Mouse (Mus musculus): Measurements from ENCODE around the gene Kcnc3. TPM values are rescaled to one million over a fixed set of nuclear protein-coding genes. Genes with fewer than 3 reads are reported as not detected.
A peak's percentile ranks its signal among the peaks of the same experiment; 100 is the strongest.

The Kcnc3 gene
- polyA plus RNA-seq, 1 experiment from 2014 or later = 1.5 TPM

DNA sequence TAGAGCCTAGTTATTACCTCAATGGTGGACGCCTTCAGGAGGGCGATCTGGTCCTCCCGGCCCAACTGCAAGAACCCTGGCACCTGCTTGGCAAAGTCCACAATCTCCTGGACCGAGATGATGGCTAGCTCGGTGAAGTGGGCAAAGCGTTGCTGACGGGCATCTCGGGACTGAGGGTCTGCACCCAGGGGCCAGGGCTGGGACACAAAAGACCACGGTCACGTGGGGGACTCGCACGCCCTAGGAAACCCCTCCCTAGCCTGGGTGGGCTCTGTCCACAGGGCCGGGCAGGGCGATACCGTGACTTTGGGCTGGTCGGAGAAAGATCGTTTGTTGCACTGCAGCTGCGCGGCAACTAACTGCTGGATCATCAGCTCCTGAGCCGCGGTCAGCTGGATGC, 39.2 kb upstream of the Kcnc3 start:
- Histone ChIP-seq H3K9ac (ENCODE audit: low read length) (no peak overlapping the region), H3K36me3 (ENCODE audit: control insufficient read depth, insufficient read depth, low read length) (peaks cover 28% of the 10 kb centered on the region), H3K4me1 (replicated peaks; ENCODE audit: control insufficient read depth, insufficient read depth, low read length) (peaks cover 21% of the 10 kb centered on the region), H3K27me3 (ENCODE audit: control insufficient read depth, insufficient read depth, low read depth, low read length) (no peaks in the 10 kb centered on the region), H3K27ac (ENCODE audit: low read length) (no peak overlapping the region), H3K4me3 (ENCODE audit: low read length) (no peak overlapping the region), H3K4me2 (ENCODE audit: low read depth, low read length) (no peak overlapping the region), H3K9me3 (ENCODE audit: control insufficient read depth, low read length) (no peaks in the 10 kb centered on the region)
- 95% methylated on average over 21 of the region's 21 CpGs for WGBS
- no peak for ATAC-seq (ENCODE audit: low read depth)

DNA sequence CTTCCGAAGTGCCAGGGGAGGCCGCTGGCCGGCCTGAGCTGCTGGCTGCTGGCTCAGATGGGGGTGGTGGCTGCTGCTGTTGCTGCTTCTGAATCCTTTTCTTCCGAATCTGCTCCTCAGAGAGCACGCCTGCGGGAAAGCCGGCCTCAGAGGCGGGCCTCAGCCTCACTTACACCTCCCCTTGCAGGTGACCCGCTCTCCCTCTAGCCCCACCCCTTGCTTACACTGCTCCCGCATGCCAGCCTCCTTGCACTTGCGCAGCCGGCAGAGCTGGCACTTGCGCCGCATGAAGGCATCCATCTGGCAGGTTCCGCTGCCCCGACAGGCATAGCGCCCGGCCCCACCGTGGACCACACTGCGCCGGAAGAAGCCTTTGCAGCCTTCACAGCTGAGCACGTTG, 38.7 kb upstream of the Kcnc3 start:
- no peak overlapping the region for H3K27ac ChIP-seq (ENCODE audit: low read length)
- WGBS = 79% methylated on average over 22 of the region's 22 CpGs
- no peak for ATAC-seq (ENCODE audit: low read depth)

DNA sequence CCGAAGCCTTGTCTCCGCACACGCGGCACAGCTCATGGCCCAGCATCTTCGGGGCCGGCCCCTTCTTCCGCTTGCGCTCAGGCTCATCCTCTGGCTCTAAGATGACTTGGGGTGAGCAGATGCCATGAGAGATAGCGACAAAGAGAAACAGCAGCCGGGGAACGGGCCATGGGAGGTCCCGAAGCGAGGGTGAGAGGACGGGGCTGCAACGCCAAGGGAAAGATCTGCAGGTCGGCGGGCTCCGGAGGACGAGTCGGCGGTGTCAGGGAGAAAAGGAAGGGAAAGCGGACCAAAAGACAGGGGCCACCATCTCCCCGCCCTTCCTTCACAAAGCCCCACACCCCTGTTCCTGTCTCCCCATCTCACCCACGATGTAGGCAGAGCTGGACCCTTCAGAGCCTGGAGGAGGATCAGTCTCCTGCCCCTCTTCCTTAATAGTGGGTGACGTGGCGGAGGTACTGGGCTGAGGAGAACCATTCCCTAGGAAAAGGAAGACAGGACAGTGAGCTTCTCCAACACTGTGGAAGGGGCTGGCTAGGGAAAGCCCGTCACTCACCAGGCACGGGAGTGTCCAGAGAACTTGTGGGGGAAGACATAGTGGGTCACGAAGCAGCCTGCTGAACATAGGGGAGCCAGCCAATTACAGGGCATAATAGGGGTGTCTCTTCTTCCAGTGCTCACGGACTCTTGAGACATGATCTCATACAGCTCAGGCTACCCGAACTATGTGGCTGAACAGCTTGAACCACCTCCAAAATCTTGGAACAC, 38.1 kb upstream of the Kcnc3 start:
- no peaks in the 10 kb centered on the region for H3K9me3 ChIP-seq (ENCODE audit: control insufficient read depth, low read length)
- H3K27ac ChIP-seq (ENCODE audit: low read length) = no peak overlapping the region
- 86% methylated on average over 31 of the region's 31 CpGs for WGBS
- peak overlapping the region; percentile 67 for H3K4me2 ChIP-seq (ENCODE audit: low read depth, low read length)
- peaks cover 28% of the 10 kb centered on the region for H3K36me3 ChIP-seq (ENCODE audit: control insufficient read depth, insufficient read depth, low read length)
- H3K27me3 ChIP-seq (ENCODE audit: control insufficient read depth, insufficient read depth, low read depth, low read length) = no peaks in the 10 kb centered on the region
- peak overlapping the region; percentile 85 for H3K4me3 ChIP-seq (ENCODE audit: low read length)
- H3K4me1 ChIP-seq (replicated peaks; ENCODE audit: control insufficient read depth, insufficient read depth, low read length) = peaks cover 16% of the 10 kb centered on the region
- H3K9ac ChIP-seq (ENCODE audit: low read length) = no peak overlapping the region
- ATAC-seq (ENCODE audit: low read depth) = no peak

More for the DNA sequence above, 38.7 kb upstream of the Kcnc3 start:
- H3K4me1 ChIP-seq (replicated peaks; ENCODE audit: control insufficient read depth, insufficient read depth, low read length) = peaks cover 21% of the 10 kb centered on the region
- no peak overlapping the region for H3K4me2 ChIP-seq (ENCODE audit: low read depth, low read length)
- no peaks in the 10 kb centered on the region for H3K9me3 ChIP-seq (ENCODE audit: control insufficient read depth, low read length)
- H3K36me3 ChIP-seq (ENCODE audit: control insufficient read depth, insufficient read depth, low read length) = peaks cover 28% of the 10 kb centered on the region
- H3K4me3 ChIP-seq (ENCODE audit: low read length) = no peak overlapping the region
- no peaks in the 10 kb centered on the region for H3K27me3 ChIP-seq (ENCODE audit: control insufficient read depth, insufficient read depth, low read depth, low read length)
- H3K9ac ChIP-seq (ENCODE audit: low read length) = no peak overlapping the region

DNA sequence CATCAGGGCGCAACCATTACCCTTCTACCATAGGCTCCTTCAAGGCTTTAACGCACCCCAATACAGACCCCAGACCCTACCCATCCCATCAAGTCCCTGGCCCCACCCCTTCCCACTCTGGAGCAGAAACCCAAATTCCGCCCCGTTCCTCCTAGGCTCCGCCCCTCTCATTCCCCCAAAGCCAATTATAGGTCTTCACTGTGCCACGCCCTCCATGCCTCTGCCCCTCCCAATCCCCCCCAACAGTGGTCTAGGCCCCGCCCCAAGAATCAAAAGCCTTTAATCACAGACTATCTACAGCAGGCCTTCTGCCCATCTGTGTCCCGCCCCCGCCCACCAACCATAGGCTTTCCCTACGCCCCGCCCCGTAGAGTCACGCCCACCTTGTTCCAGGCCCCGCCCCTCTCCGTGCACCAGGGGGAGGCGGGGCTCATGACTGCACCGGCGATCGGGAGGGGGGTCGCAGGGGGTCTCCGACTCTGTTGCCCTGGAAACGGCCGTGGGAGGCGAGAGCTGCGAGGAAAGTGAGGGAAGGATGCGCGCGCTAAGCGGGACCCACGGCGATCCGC, 37.2 kb upstream of the Kcnc3 start:
- Histone ChIP-seq H3K9ac (ENCODE audit: low read length) (peak overlapping the region; percentile 82), H3K36me3 (ENCODE audit: control insufficient read depth, insufficient read depth, low read length) (peaks cover 28% of the 10 kb centered on the region), H3K9me3 (ENCODE audit: control insufficient read depth, low read length) (no peaks in the 10 kb centered on the region), H3K4me2 (ENCODE audit: low read depth, low read length) (peak overlapping the region; percentile 67), H3K4me1 (replicated peaks; ENCODE audit: control insufficient read depth, insufficient read depth, low read length) (peaks cover 9% of the 10 kb centered on the region; the same call in 1 of the 2 replicates), H3K27me3 (ENCODE audit: control insufficient read depth, insufficient read depth, low read depth, low read length) (no peaks in the 10 kb centered on the region), H3K27ac (ENCODE audit: low read length) (peak overlapping the region; percentile 100), H3K4me3 (ENCODE audit: low read length) (peak overlapping the region; percentile 85)
- under 1% methylated on average over 31 of the region's 32 CpGs for WGBS
- ATAC-seq (ENCODE audit: low read depth) = peak; percentile 78

DNA sequence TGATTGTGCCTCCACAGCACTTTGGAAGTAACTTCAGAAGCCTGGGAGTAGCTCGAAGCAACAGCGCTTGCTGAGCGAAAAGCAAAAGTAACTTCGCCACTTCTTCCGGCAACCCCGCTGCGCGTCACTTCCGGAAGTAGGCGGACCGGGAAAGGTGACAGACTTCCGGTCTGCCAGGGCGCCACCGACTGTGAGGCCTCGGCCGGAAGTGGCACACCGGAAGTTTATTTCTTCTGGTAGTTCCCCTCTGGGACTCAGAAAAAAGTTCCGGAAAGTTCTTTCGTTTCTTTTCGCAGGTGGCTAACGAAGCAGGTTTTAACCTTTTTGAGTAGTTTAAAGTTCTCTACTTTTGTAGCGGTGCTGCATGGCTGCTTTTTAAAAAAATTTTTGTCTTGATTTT, 36.6 kb upstream of the Kcnc3 start, which contains the start of gene Nr1h2:
Gene Nr1h2, minus strand, starts transcription at position 126 of the 400 bp plus-strand sequence.
- peaks cover 28% of the 10 kb centered on the region for H3K36me3 ChIP-seq (ENCODE audit: control insufficient read depth, insufficient read depth, low read length)
- peak within 1 kb of the TSS; percentile 82 for H3K9ac ChIP-seq (ENCODE audit: low read length)
- peak within 1 kb of the TSS; percentile 100 for H3K27ac ChIP-seq (ENCODE audit: low read length)
- peak within 1 kb of the TSS; percentile 77 for H3K4me2 ChIP-seq (ENCODE audit: low read depth, low read length)
- peak within 1 kb of the TSS; percentile 85 for H3K4me3 ChIP-seq (ENCODE audit: low read length)
- ATAC-seq (ENCODE audit: low read depth) = peak; percentile 89
- WGBS = under 1% methylated on average over 22 of the region's 22 CpGs
- H3K9me3 ChIP-seq (ENCODE audit: control insufficient read depth, low read length) = no peaks in the 10 kb centered on the region
- peaks cover 9% of the 10 kb centered on the region; the same call in 1 of the 2 replicates for H3K4me1 ChIP-seq (replicated peaks; ENCODE audit: control insufficient read depth, insufficient read depth, low read length)
- H3K27me3 ChIP-seq (ENCODE audit: control insufficient read depth, insufficient read depth, low read depth, low read length) = no peaks in the 10 kb centered on the region

DNA sequence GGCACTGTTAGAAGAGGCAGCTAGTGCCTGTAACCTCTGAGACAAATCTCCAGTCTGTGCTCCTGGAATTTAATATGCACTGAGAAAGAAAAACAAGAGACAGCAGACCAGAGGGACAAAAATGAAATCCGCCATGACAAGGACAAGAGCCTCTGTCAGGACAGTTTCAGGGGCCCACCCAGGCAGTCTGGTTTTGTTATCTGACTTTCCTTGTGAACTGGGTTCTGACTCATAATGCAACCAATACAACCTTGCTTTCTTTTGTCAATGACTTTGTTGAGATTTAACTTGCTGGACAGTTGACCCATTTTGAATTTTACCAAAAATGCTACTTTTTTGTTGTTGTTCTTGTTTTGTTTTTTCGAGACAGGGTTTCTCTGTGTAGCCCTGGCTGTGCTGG, 32.8 kb upstream of the Kcnc3 start:
- Histone ChIP-seq H3K9ac (ENCODE audit: low read length) (no peak overlapping the region), H3K4me1 (replicated peaks; ENCODE audit: control insufficient read depth, insufficient read depth, low read length) (peaks cover 6% of the 10 kb centered on the region; the same call in 1 of the 2 replicates), H3K36me3 (ENCODE audit: control insufficient read depth, insufficient read depth, low read length) (no peaks in the 10 kb centered on the region), H3K27ac (ENCODE audit: low read length) (no peak overlapping the region), H3K4me3 (ENCODE audit: low read length) (no peak overlapping the region), H3K9me3 (ENCODE audit: control insufficient read depth, low read length) (no peaks in the 10 kb centered on the region), H3K27me3 (ENCODE audit: control insufficient read depth, insufficient read depth, low read depth, low read length) (no peaks in the 10 kb centered on the region), H3K4me2 (ENCODE audit: low read depth, low read length) (no peak overlapping the region)
- ATAC-seq (ENCODE audit: low read depth) = no peak
- 50% methylated on average over 2 of the region's 2 CpGs for WGBS

DNA sequence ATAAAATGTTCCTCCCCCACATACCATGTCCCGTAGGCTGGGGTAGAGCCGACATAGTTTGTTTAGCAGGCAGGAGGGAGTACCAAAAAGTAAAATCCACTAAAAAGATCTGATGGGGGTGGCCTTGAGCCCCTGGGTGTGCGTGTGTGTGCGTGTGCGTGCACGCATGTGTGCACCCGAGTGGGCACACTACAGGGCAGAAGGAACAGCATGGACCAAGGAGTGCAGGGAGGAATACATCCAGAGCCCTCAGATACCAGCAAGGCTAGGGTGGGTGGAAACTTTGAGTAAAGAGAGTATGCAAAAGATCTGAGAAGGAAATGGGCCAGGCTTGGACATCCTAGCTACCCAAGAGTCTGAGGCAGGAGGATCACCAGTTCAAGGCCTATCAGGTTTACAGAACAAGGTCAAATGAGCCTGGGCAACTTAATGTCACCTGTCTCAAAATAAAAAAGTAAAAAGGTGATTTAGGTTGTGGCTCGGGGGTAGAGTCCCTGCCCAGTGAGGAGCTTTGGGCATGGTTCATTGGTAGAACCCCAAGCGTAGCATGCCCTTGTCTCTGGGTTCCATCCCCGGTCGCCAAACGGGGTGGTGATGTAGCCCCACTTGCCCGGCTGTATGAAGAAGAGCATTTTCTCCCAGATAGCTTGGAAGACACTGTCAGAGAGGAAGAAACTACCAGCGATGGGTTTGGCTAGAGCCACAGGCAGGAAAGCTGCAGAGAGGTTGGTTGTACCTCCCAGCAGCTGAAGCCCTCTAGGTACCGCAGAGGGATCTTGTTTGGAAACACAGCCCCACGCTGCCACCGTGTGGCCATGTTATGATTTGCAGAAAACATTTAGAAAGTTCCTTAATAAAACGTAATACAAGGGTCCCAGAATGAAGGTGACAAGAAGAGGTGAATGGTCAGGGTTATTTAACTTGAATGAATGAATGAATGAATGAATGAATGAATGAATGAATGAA, 29.7 kb upstream of the Kcnc3 start:
- Histone ChIP-seq H3K27ac (ENCODE audit: low read length) (no peak overlapping the region), H3K9ac (ENCODE audit: low read length) (no peak overlapping the region), H3K9me3 (ENCODE audit: control insufficient read depth, low read length) (no peaks in the 10 kb centered on the region), H3K4me2 (ENCODE audit: low read depth, low read length) (no peak overlapping the region), H3K4me1 (replicated peaks; ENCODE audit: control insufficient read depth, insufficient read depth, low read length) (no peaks in the 10 kb centered on the region), H3K36me3 (ENCODE audit: control insufficient read depth, insufficient read depth, low read length) (no peaks in the 10 kb centered on the region), H3K4me3 (ENCODE audit: low read length) (no peak overlapping the region), H3K27me3 (ENCODE audit: control insufficient read depth, insufficient read depth, low read depth, low read length) (no peaks in the 10 kb centered on the region)
- WGBS = 52% methylated on average over 18 of the region's 18 CpGs
- peak; percentile 53 for ATAC-seq (ENCODE audit: low read depth)

DNA sequence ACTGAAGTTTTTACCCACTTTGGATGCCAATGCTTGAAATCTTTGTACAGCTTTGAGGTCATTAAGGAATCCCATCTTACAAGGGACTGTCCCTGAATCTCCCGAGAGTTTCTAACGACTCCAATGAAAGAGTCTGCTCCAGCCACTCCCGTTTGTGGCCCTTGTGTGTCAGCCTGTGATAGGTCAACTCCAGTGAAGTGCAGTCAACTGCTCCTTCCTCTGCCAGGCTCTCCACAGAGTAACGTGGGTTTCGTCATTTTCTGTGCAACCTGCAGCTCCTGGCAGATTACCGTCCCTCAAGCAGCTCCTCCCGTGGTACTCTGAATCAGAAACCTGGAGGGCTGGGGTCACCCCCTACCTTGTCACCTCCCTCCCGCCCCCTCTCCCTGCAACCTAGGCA, 27.2 kb upstream of the Kcnc3 start:
- ATAC-seq (ENCODE audit: low read depth) = peak; percentile 51; the same call in 1 of the 2 replicates
- H3K4me3 ChIP-seq (ENCODE audit: low read length) = no peak overlapping the region
- 32% methylated on average over 8 of the region's 8 CpGs for WGBS

DNA sequence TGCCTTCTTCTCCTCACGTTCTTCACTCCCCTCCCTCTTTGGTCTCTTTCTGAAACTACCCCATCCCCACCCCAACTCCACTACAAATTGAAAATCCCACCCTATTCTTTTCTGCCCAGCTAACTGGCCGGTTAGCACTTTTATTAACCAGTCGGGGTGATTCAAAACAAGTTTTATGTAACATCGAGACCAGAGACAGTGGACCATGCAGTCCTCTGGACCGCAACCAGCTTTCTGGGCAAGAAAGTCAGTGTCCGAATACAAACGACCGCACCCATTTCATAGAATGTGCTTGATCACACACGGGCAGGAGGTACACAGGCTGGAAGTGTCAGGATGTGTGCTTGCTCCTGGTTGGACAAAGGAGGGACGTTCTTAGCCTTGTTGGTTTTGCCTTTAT, 26.0 kb upstream of the Kcnc3 start:
- Histone ChIP-seq H3K36me3 (ENCODE audit: control insufficient read depth, insufficient read depth, low read length) (no peaks in the 10 kb centered on the region), H3K4me3 (ENCODE audit: low read length) (no peak overlapping the region), H3K4me1 (replicated peaks; ENCODE audit: control insufficient read depth, insufficient read depth, low read length) (0 out of 2 replicates have a peak, but pooled peaks cover 2% of the 10 kb centered on the region), H3K27ac (ENCODE audit: low read length) (no peak overlapping the region), H3K27me3 (ENCODE audit: control insufficient read depth, insufficient read depth, low read depth, low read length) (no peaks in the 10 kb centered on the region), H3K9me3 (ENCODE audit: control insufficient read depth, low read length) (no peaks in the 10 kb centered on the region), H3K9ac (ENCODE audit: low read length) (no peak overlapping the region), H3K4me2 (ENCODE audit: low read depth, low read length) (no peak overlapping the region)
- ATAC-seq (ENCODE audit: low read depth) = no peak
- WGBS = 81% methylated on average over 10 of the region's 10 CpGs

More for the DNA sequence above, 27.2 kb upstream of the Kcnc3 start:
- Histone ChIP-seq H3K9me3 (ENCODE audit: control insufficient read depth, low read length) (no peaks in the 10 kb centered on the region), H3K9ac (ENCODE audit: low read length) (no peak overlapping the region), H3K4me2 (ENCODE audit: low read depth, low read length) (no peak overlapping the region), H3K27me3 (ENCODE audit: control insufficient read depth, insufficient read depth, low read depth, low read length) (no peaks in the 10 kb centered on the region), H3K4me1 (replicated peaks; ENCODE audit: control insufficient read depth, insufficient read depth, low read length) (no peaks in the 10 kb centered on the region), H3K36me3 (ENCODE audit: control insufficient read depth, insufficient read depth, low read length) (no peaks in the 10 kb centered on the region), H3K27ac (ENCODE audit: low read length) (no peak overlapping the region)

Data from lung, embryonic 16.5 days (tissue).